Mouse (Mus musculus) spleen, adult 18-20 months (tissue): Measurements from ENCODE around the gene Vstm2l.

Experiments used
- DNase-seq, 2 experiments: peaks; one replicate each; pipeline ENCODE4 v3.0.0; 2022; ENCODE audit warnings: mixed read lengths in 2 of 2

The Vstm2l gene

GRCm38 (mm10) chr2:157914105-157914764, at the start of gene Vstm2l:
TSS of gene Vstm2l (plus strand) at chr2:157914653.
- no peak for DNase-seq

- no peak for DNase-seq
These were observed 47.3 kb upstream of the Vstm2l start for GRCm38 (mm10) chr2:157867126-157867525.

GRCm38 (mm10) chr2:157870247-157870646, 44.2 kb upstream of the Vstm2l start:
- DNase-seq, result no peak

- DNase-seq, result no peak
These were observed 41.2 kb upstream of the Vstm2l start for GRCm38 (mm10) chr2:157873223-157873622.

- DNase-seq, result no peak
These were observed 40.8 kb upstream of the Vstm2l start for GRCm38 (mm10) chr2:157873691-157874090.

GRCm38 (mm10) chr2:157875111-157875510, 39.3 kb upstream of the Vstm2l start:
- DNase-seq, result no peak

- no peak for DNase-seq
These were observed 37.1 kb upstream of the Vstm2l start for GRCm38 (mm10) chr2:157877394-157877793.

- DNase-seq, result no peak
These were observed 36.5 kb upstream of the Vstm2l start for GRCm38 (mm10) chr2:157877967-157878366.

- DNase-seq, result no peak
These were observed 32.5 kb upstream of the Vstm2l start for GRCm38 (mm10) chr2:157881939-157882338.

GRCm38 (mm10) chr2:157887275-157888025, 27.0 kb upstream of the Vstm2l start:
- no peak for DNase-seq

- no peak for DNase-seq
These were observed 23.3 kb upstream of the Vstm2l start for GRCm38 (mm10) chr2:157891166-157891565.

- DNase-seq, result no peak
These were observed 17.3 kb upstream of the Vstm2l start for GRCm38 (mm10) chr2:157897131-157897530.

- DNase-seq, result peak; percentile 10 to 51
These were observed 1.2 kb upstream of the Vstm2l start for GRCm38 (mm10) chr2:157913204-157913636.

GRCm38 (mm10) chr2:157913705-157914104, 748 bp upstream of the Vstm2l start:
- no peak for DNase-seq

- no peak for DNase-seq
These were observed 550 bp downstream of the Vstm2l start for GRCm38 (mm10) chr2:157914889-157915517.

- DNase-seq, result no peak
These were observed 4.1 kb downstream of the Vstm2l start for GRCm38 (mm10) chr2:157918529-157918928.

- DNase-seq, result no peak
These were observed 7.1 kb downstream of the Vstm2l start for GRCm38 (mm10) chr2:157921551-157921950.

- DNase-seq, result no peak
These were observed 9.0 kb downstream of the Vstm2l start for GRCm38 (mm10) chr2:157923406-157923805.

- DNase-seq, result no peak
These were observed 10.1 kb downstream of the Vstm2l start for GRCm38 (mm10) chr2:157924504-157924903.

GRCm38 (mm10) chr2:157926502-157926901, 12.0 kb downstream of the Vstm2l start:
- no peak for DNase-seq

GRCm38 (mm10) chr2:157926927-157927326, 12.5 kb downstream of the Vstm2l start:
- DNase-seq, result no peak

- DNase-seq, result no peak
These were observed 12.9 kb downstream of the Vstm2l start for GRCm38 (mm10) chr2:157927397-157927796.

GRCm38 (mm10) chr2:157927815-157928214, 13.4 kb downstream of the Vstm2l start:
- no peak for DNase-seq

GRCm38 (mm10) chr2:157932655-157933054, 18.2 kb downstream of the Vstm2l start:
- DNase-seq, result no peak
